Mouse (Mus musculus): ENCODE results near the gene Med25.

DNA sequence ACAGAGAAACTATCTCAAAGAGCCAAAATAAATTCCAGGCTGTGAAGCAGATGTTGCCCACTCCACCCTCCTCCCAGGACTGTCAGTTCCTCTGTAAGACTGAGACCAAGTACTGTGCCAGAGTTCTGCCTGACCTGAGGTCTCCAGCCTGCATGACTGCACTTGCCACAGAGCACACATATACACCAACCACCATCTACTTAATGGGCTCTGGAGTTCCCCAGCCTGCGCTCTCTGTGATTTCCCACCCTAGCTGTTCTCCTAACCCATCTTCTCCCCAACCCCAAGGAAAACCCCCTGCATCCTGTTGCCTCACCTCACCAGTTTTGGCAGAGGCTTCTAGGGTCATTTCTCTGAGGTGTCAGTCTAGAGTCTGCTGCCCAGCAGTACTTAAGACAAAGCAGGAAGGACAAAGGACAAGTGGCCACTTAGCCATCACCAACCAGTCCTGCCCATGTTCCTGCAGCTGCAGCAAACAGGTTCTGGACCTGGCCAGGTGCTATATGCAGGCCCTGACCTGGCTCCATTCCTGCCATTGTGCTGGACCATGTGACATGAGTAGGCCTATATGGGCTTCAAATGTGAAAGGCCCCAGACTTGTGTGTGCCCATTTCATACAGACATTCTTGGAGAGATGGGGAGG is 57.0 kb downstream of the Med25 start:
- TF ChIP-seq CTCF (IDR thresholded peaks at IDR 0.05; ENCODE audit: low read depth), result no peak
- TF ChIP-seq EP300 (IDR thresholded peaks at IDR 0.05; ENCODE audit: low read depth), result no peak

Data from liver, embryonic 14.5 days (tissue).